Comparison of ENCODE assay signal across 18 mouse cellular contexts in genomic region chr3:9061396-9061795, GRCm38 (mm10).
"Had no signal": no experiment of that assay in that cellular context is flagged by ENCODE, and none has a peak within 500 bp of the region (broad histone marks: within the 10 kb centered on the region; RNA-seq: fewer than 3 reads in every experiment).

No protein-coding gene starts in this region.

- H3K27me3 ChIP-seq: liver, embryonic 13.5 days; liver, embryonic 15.5 days; lung, embryonic 15.5 days; neural tube, embryonic 12.5 days; stomach, embryonic 15.5 days had no signal

- H3K4me3 ChIP-seq: liver, embryonic 13.5 days; liver, embryonic 15.5 days; lung, embryonic 15.5 days; neural tube, embryonic 12.5 days; stomach, embryonic 15.5 days had no signal

- H3K9me3 ChIP-seq: liver, embryonic 13.5 days; liver, embryonic 15.5 days; lung, embryonic 15.5 days; megakaryocyte, embryonic 14.5 days; neural tube, embryonic 12.5 days; stomach, embryonic 15.5 days had no signal

- H3K9ac ChIP-seq: liver, embryonic 13.5 days; liver, embryonic 15.5 days; liver, postnatal 0 days; lung, embryonic 15.5 days; neural tube, embryonic 12.5 days; stomach, embryonic 15.5 days had no signal

- DNase-seq: liver, embryonic 13.5 days; liver, postnatal 0 days; lung, adult 2 months; lung, postnatal 14 days; lung, postnatal 36 days; midbrain, embryonic 14.5 days; right cerebral cortex, postnatal 14 days; thymus, adult 2 months; thymus, postnatal 25 days; thymus, postnatal 4 days had no signal

- H3K4me2 ChIP-seq: liver, embryonic 13.5 days; liver, embryonic 15.5 days; lung, embryonic 15.5 days; neural tube, embryonic 12.5 days; stomach, embryonic 15.5 days had no signal

- ATAC-seq: liver, postnatal 0 days; lung, postnatal 0 days had no signal

- H3K4me1 ChIP-seq: liver, embryonic 13.5 days; liver, embryonic 15.5 days; lung, embryonic 15.5 days; neural tube, embryonic 12.5 days; stomach, embryonic 15.5 days had no signal

- H3K36me3 ChIP-seq: liver, embryonic 13.5 days; liver, embryonic 15.5 days; lung, embryonic 15.5 days; neural tube, embryonic 12.5 days; stomach, embryonic 15.5 days had no signal

- H3K27ac ChIP-seq: liver, embryonic 13.5 days; liver, embryonic 15.5 days; lung, embryonic 15.5 days; macrophage; neural tube, embryonic 12.5 days; stomach, embryonic 15.5 days; stomach, postnatal 0 days had no signal
